Mouse (Mus musculus) layer of hippocampus, adult 9-11 months (tissue): ENCODE results near the gene Rem2.

Experiments used
- DNase-seq: peaks from one replicate; pipeline ENCODE4 v3.0.0; 2022

Rem2 gene

GRCm38 (mm10) chr14:54475941-54476844, at the start of gene Rem2:
Rem2 (plus strand) TSS chr14:54476100.
- DNase-seq, result peak; percentile 64

GRCm38 (mm10) chr14:54426689-54427398, 49.1 kb upstream of the Rem2 start, which contains the start of gene Mrpl52:
Mrpl52 (plus strand) TSS chr14:54426909.
- DNase-seq, result peak; percentile 93

GRCm38 (mm10) chr14:54427696-54428095, 48.2 kb upstream of the Rem2 start:
- no peak for DNase-seq

- DNase-seq, result no peak
Measured at GRCm38 (mm10) chr14:54428421-54428820, 47.5 kb upstream of the Rem2 start.

GRCm38 (mm10) chr14:54429332-54430093, 46.4 kb upstream of the Rem2 start:
- DNase-seq, result no peak

- no peak for DNase-seq
Measured at GRCm38 (mm10) chr14:54430406-54431145, 45.3 kb upstream of the Rem2 start.

GRCm38 (mm10) chr14:54431334-54432077, 44.4 kb upstream of the Rem2 start, which contains the start of gene Mmp14:
Mmp14 (plus strand) TSS chr14:54431612.
- no peak for DNase-seq

GRCm38 (mm10) chr14:54432078-54432836, 43.6 kb upstream of the Rem2 start:
- no peak for DNase-seq

- DNase-seq, result peak; percentile 57
Measured at GRCm38 (mm10) chr14:54432837-54433830, 42.8 kb upstream of the Rem2 start.

GRCm38 (mm10) chr14:54433941-54434531, 41.9 kb upstream of the Rem2 start:
- DNase-seq, result no peak

- no peak for DNase-seq
Measured at GRCm38 (mm10) chr14:54435194-54435918, 40.5 kb upstream of the Rem2 start.

GRCm38 (mm10) chr14:54439155-54439554, 36.7 kb upstream of the Rem2 start:
- DNase-seq, result no peak

- no peak for DNase-seq
Measured at GRCm38 (mm10) chr14:54439610-54440009, 36.3 kb upstream of the Rem2 start.

GRCm38 (mm10) chr14:54440538-54440937, 35.4 kb upstream of the Rem2 start:
- no peak for DNase-seq

- no peak for DNase-seq
Measured at GRCm38 (mm10) chr14:54441365-54441764, 34.5 kb upstream of the Rem2 start.

- DNase-seq, result no peak
Measured at GRCm38 (mm10) chr14:54442548-54442947, 33.4 kb upstream of the Rem2 start.

- no peak for DNase-seq
Measured at GRCm38 (mm10) chr14:54443196-54443595, 32.7 kb upstream of the Rem2 start.
